Mouse (Mus musculus) layer of hippocampus, adult 9-10 months (tissue): Measurements from ENCODE around the gene 4932438H23Rik.

Source experiments
- DNase-seq: peaks from one replicate; pipeline ENCODE4 v3.0.0; 2022; ENCODE audit warnings: low spot score

4932438H23Rik gene

DNA sequence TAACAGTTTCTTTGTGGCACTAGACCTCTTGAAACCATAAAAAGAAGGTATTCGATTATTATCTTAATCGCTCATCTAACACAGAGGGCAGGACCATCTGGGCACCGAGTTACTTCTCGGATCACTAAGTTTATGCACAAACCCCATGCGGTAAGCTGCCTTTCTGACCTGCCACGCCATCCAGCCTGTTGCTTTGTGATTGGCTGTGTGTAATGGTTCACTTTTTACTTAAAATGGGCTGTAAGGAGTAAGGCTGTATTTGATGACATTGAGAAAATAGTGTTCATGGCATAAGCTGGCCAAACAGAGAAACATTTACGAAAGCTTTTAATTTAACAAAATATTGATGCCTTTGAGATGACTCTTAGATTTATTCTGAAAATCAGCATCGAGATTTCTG, at the start of gene 4932438H23Rik:
TSS of gene 4932438H23Rik (minus strand) at position 101 of the 400 bp plus-strand sequence.
- DNase-seq: no peak

DNA sequence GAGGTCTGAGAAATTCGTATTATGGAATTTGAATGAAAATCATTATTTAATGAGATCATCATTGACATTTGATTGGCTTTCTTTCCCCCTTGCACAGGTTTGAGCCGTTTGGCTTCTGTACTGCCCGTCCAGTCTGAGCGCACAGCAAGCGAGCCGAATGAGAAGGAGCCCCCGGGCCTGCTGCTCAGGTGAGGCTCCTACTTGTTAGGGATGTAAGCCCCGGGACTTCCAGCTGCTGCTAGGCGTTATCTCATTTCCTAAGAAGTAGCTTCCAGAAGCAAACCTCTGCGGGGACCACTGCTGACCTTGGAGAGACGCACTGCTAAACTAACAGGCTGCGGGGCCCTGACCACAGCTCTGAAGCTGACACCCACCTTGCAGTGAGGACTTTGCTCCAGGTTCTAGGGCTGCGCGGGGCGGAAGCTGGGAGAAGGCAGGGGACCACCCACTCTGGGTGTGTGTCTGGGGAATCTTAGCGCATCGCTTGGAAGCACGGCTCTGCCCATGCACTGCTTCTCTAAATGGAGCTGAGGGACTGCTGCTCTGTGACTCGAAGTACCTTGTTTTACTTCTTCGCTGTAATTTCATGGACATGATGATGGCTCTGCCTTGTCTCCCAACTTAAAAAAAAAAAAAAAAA, 46.2 kb upstream of the 4932438H23Rik start:
- DNase-seq: no peak

DNA sequence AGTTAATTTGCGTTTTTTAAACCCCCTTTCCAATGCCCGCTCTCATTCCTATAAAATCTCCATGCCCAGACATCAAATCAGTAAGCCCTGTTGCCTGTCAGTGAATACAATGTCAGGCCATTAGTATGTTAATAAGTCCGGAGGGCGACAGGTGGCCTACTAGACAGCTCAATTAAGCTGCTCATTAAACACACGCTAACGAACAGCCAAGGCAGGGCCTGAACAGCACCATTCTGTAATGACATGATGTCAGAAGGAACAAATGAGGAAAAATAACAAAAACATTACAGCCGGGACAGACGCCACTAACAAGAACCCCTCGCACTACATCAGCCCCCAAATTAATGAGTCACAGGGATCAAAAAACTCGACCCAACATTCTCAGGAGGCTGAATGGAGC, 45.5 kb upstream of the 4932438H23Rik start:
- no peak for DNase-seq

DNA sequence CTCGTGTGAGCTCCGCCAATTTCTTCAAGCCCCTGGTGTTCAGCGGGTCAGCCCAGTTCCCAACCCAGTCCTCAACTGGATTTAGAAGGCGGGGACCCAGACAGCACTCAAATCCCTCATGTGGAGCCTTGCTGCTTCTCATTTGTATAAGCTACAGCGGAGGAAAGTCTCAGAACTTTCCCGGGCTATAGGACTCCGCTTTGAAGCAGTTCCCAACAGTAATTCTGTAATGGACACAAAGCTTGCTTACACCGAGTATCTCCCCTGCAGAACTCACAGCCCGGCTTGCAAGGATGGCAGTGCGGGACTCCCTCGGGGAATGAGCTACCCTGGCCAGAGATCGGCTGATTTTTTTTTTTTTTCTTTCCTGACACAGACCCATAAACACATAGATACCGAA, 45.1 kb upstream of the 4932438H23Rik start:
- DNase-seq: no peak

DNA sequence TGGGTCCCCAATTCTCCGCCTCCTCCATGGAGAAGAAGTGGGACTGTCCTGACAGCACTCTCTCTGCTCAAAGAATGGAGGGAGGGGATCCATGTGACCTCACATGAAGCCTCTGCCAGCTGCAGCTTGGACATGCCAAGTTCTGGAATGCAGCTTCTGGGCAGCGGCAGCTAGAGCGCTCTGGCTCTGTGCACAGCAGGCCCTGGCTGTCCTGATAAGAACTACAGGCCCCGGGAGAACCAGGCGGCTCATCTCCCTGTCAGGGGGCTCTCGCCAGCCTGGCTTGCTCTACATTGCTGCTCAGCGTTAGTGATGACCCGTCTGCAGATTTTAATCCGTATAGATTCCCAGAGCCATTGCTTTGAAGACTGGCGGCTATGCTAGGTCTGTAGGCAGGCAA, 44.6 kb upstream of the 4932438H23Rik start:
- DNase-seq: no peak

DNA sequence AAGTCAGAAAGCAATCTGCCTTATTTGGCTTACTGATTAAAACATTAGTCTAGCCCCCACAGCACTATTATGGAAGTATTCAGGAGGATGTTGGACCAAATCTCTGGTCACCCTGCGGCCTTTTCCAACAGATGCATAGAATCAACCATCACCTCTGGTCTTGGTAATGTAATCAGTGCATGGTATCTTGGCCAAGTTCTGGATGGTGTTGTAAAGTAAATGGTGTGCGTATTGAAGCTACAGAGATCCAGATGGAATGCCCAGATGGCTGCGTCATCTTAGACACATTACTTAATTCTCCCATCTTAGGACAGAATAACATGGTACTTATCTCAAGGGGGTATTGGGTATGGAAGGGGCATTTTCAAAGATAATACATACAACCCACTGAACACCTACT, 43.8 kb upstream of the 4932438H23Rik start:
- DNase-seq: no peak

DNA sequence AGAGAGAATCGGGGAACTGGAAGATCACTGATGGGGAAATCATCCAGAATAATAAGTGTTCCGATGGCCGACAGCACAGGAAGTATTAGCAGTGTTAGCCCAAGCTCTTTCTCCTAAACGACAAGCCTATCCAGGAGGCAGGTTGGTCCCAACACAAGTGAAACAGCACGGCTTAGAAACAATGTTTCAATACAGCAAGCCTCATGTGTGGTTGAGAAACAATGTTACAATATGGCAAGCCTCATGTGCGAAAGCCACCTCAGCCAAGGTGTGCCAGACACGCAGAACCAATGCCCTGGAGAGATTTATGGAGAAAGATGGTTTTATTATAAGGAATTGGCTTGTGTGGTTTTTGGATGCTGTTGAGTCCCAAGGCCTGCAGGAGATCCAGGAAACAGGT, 43.2 kb upstream of the 4932438H23Rik start:
- DNase-seq: no peak

DNA sequence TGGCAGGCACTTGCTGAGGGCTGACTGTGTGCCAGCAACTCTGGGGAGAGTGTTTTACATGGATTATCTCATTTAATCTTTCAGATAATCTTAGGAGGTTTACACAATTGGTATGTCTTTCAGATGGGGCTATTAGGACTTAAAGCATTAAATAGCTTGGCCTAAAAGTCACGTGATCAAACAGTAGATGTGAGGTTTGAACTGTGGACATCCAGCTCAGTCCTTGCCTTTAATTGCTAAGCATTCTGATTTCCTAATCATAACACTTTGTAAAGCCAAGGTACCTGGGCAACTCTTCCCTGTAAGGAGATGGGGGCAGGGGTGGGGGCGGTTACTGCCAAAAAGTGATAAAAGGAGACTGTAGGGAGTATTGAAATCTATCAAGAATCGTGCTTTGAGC, 41.7 kb upstream of the 4932438H23Rik start:
- DNase-seq: no peak

DNA sequence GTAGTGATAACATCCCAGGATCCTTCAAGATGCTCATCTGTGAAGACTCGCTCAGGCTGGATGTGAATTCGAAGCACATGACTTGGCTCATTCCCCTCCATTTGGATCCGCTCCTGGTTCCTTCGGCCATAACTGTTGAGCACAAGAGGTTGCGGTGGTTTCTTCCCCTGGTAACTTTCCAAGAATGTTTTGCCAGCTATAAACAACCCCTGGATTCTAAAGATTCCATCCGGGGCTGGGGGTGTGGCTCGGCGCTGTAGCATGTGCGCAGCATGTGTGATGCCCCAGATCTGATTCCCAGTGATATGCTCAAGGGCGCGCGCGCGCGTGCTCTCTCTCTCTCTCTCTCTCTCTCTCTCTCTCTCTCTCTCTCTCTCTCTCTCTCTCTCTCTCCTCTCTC, 35.0 kb upstream of the 4932438H23Rik start:
- DNase-seq: no peak

DNA sequence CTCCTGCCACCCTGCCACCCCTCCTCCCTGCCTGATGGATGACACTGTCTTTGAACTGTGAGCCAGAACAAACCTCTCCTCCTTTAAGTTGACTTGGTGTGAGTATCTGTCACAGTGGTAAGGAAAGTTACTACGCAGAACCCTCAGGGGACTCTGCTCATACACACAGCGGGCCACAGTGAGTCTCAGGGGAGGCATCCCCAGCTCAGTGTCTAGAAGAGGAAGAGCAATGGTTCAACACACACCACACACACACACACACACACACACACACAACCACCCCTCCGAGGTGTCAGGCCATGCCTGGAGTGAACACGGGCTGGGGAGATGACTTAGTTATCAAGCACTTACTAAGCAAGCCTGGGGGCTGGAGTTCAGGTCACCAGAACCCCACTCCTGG, 33.5 kb upstream of the 4932438H23Rik start:
- DNase-seq: no peak

DNA sequence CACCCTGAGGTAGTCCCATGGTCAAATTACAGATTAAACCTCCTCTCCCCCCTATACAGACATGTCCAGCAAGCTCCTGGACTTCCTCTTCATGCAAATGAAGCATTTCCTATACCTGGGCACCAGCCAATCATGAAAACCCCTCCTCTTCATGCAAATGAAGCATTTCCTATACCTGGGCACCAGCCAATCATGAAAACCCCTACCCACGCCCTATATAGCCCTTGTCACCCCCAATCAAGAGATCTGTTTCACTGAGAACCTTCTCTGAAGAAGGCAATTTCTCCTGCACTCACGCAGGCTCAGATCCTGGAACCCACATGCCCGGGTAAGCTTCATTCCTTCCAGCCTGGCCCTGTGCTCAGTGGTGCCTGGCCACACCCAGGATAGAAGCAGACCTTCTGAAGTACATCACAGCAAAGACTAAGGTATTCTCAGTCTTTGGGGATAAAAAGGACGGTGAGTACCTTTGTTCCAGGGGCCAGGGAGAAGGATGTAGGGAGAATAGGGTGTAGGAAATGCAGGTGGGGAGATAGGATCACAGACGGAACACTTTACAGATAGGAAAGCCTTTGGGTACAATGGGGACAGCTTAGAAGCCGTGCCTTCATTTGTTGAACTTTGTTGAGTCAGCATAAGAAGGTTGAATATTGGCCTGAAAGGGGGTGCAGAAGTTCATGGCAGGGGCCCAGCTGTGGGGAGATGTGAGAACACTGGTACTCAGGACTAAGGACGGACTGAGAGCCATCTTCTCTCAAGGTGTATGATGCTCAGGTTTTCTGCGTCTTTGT, 32.0 kb upstream of the 4932438H23Rik start:
- DNase-seq: no peak

DNA sequence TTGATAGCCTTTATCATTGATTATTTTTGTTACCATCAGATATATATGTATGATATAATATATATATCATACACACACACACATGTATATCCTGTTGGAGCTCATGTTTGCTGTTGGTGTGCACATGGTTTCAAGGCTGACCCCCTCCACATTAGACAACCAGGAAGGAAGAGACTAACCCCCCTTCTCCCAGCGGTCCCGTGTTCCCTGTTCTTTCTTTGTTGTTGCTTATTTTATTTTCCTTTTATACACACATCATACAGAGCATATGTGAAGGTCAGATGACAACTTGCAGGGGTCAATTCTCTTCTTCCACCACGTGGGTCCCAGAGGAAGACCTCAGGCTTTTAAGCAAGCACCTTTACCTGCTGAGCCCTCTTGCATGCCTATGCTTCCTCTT, 29.3 kb upstream of the 4932438H23Rik start:
- no peak for DNase-seq

DNA sequence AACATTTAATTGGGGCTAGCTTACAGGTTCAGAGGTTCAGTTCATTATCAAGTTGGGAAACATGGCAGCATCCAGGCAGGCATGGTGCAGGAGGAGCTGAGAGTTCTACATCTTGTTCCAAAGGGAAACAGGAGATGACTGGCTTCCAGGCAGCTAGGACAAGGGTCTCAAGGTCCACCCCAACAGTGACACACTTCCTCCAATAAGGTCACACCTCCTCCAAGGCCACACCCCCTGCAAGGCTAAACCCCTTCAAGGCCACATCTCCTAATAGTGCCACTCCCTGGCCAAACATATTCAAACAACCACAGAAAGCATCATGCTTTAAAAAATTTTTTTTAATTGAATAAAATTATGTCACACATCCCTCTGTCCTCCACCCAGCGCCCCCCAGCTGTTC, 28.9 kb upstream of the 4932438H23Rik start:
- no peak for DNase-seq

DNA sequence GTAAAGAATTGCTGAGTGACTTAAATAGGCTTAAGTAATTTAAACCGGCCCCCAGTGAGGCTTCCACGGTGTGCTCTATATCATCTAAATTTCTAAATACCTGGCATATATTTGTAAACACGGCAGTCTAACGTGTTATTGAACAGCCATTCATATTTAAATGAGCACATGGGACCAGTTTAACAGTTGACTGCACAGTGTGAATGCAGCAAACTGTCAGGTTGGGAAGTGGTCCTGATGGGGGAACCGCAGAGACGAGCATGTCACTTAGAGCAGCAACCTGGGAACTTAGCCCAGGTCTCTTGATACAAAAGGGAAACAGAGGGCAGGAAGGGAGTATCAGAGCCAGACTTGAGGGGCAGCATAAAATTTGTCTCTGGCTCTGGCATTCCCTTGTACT, 25.0 kb upstream of the 4932438H23Rik start:
- DNase-seq: no peak

DNA sequence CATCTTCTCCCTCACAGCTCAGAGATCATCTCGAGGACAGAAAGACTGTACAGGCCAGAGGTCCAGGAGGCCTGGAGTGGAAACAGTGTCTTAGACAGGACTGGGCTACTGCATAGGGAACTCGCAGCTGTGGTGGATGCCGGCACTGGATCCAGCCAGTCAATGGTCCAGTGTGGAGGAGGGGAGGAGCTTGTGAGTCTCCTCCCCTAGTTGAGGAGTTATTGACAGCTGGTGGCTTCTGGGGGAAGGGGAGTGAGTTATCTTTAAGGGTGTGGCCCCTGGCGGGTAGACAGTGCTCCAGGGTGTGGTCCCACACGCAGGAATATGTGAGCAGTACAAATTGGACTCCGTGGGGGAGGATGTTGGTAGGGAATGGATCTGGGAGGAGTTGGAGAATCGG, 21.8 kb upstream of the 4932438H23Rik start:
- no peak for DNase-seq

DNA sequence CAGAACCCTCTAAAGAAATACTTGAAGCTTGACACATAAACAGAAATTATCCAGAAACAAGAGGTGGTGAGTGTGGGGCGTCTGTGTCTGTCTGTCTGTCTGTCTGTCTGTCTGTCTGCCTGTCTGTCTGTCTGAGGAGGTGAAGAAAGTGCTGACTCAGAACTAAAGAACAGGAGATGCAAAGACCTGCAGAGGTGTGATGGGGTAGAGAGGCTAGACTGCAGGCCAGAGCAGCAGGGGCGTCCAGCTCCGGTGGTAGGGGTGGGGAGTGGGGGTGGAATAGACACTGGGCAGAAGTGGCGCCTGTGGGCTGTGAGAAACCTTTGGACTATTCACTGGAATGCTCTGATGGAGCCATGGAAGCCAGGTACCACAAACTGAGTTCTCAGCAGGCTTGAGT, 21.1 kb upstream of the 4932438H23Rik start:
- no peak for DNase-seq

DNA sequence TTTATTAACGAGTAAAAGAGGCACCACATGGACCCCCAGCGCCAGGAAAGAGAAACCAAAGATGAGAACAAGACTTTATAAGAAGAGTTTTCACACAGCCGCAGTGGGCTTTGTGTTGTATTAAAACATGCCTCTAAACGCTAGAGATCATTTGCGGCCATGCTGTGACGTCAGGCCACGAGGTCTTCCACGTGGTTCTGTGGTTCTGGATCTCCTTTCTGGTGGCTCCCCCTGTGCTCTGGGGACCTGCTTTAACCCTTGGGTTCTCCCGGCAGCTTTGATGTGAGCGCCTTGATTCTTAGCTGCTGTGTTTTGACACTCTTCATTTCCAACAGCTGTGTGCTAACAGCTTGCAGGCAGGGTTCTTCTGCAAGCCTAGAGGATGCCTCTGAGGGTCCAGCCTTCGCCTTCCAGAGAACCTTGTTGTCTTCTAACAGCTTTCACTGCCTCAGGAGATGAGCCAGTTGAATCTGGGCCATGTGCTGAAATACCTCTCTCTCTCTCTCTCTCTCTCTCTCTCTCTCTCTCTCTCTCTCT, 16.1 kb upstream of the 4932438H23Rik start:
- no peak for DNase-seq

DNA sequence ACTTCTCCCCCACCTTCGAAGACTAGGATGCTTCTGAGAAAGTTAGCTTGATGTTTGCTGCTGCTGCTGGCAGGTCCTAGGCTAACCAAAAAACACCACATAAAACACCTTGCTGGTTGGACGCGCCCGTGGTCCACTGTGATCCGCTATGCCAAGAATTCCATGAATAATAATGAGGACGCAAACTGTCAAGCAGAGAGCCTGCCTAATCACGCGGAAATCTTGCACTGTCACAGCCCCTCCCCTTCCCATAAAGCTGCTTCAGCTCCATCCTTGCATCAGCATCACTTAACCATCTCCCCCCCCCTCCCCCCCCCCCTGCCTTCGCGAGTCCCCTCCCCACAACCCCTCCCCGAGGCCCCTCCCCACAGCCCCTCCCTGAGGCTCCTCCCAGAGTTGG, 12.7 kb upstream of the 4932438H23Rik start:
- DNase-seq: no peak

DNA sequence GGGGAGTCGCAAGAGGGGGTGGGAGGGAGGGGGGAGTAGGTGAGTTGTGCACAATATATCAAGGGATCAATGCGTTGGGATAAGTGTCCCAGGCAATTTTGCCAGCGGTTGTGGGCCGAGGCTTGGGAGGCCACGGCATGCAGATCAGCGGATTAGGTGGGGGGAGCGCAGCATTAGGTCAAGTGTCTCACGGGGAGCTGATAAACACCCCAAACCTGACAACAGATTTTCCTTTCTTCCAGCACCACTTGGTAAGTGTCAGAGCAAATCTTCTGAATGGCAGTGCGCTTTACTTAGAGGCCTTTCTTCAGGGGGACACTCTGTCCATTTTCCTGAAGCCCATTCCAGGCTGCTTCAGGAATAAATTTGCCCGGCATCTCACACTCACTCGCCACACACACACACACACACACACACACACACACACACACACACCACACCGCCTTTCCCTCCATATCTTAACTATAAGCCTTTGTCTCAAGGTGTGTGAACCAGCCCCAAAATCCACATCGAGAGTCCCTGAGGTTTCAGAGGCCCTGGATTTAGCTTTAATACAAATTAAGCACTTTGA, 10.6 kb upstream of the 4932438H23Rik start:
- DNase-seq: no peak

DNA sequence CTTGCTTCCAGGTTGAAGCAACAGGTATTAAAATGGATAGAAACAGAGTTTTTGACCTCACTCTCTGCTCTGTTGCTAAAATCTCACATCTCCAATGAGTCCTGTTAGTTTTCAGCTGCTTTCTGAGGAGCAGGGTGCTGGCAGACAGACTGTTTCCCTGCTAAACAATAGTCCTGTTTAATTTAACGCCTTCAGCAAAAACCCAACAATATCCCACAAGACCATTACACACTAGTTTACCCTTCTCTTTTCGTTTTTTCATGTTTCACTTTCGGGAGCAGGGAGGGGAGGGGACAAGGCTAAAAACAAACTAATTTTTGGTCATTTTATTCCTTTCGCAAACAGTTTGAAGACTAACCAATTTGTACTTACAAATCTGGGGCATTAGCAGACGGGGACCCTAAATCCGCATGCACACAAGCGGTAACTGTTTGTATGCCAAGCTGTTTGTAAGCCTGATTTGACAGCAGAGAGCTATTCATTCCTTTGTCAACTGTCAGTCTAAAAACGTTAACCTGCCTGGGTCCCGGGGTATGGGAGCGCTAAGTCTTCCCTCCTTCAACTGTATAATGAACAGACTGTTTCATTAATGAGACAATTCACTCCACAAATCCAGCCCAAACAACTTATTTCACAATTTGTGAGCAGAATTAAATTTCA, 10.0 kb upstream of the 4932438H23Rik start:
- no peak for DNase-seq

DNA sequence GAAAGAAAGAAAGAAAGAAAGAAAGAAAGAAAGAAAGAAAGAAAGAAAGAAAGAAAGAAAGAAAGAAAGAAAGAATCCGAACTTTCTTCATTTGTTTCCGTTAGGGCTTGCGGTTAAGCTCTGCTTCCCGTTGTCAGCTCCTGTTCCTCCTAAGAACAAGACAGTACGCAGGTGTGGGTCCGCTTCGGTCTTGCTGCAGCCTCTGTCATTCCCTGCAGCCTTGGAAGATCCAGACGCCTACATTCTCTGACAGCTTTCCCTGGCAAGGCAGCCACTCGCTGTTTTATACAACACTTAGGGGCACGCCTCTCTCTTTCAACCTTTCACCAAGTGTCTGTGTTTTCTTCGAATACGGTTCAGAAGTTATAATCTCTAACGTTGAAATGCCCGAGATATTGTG, 8.5 kb upstream of the 4932438H23Rik start:
- no peak for DNase-seq

DNA sequence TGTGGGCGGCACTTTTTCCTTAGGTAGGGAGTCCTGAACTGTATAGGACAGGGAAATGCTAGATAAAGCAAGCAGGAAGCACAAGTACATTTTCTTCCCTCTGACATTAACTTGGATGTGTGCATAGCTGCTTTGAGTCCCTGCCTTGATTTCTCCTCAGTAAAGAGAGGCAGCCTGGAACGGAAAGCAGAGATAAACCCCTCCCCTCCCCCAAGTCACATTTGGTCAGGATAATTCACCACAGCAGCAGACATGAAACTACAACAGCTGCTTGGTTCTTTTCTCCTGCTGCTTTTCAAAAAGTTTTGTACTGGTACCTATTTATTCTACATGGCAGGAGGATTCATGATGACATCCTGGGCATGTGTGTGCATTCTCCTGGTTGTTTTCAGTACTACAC, 5.6 kb upstream of the 4932438H23Rik start:
- DNase-seq: no peak
